Mouse (Mus musculus): ENCODE results near the gene Pram1.

GRCm38 (mm10) chr17:33669681-33670080, 31.8 kb downstream of the Pram1 start:
- no peak for TF ChIP-seq POLR2A (IDR thresholded peaks at IDR 0.05; ENCODE audit: borderline replicate concordance, control insufficient read depth, low read depth, low read length)
- no peak for TF ChIP-seq CTCF (IDR thresholded peaks at IDR 0.05; ENCODE audit: control insufficient read depth, insufficient read depth, low read length)

Measured in bone marrow, adult 2 months (tissue).